Mouse (Mus musculus) stomach, embryonic 15.5 days (tissue): ENCODE measurements at regions not wholly inside any gene's neighbourhood (a gene's known extent, or its start where the extent isn't known, plus 50 kb on each side); places are given as distances from the start of the nearest gene placed in this dataset.

ENCODE experiments used
- ATAC-seq: fragments of 200-750 bp; cut with Nextera tagmentation; 2 replicates; pipeline ENCODE4 v1.8.0; 2017; ENCODE audit warnings: low read depth, moderate number of reproducible peaks, moderate TSS enrichment; ENCODE audit not compliant: insufficient read depth, low FRiP score
- H3K27ac ChIP-seq: fragments of 300-500 bp; sonication (generic); 2 replicates; pipeline ENCODE4 v1.5.1; 2015; ENCODE audit warnings: mild to moderate bottlenecking, inconsistent platforms
- H3K27me3 ChIP-seq: fragments of 300-500 bp; sonication (generic); replicated peaks from 2 replicates; pipeline ENCODE4 v1.6.1; 2015; ENCODE audit warnings: inconsistent platforms
- H3K36me3 ChIP-seq: fragments of 300-500 bp; sonication (generic); 2 replicates; pipeline ENCODE4 v1.6.1; 2015; ENCODE audit warnings: inconsistent platforms
- H3K4me1 ChIP-seq: fragments of 300-500 bp; sonication (generic); 2 replicates; pipeline ENCODE4 v1.6.1; 2015; ENCODE audit warnings: inconsistent platforms
- H3K4me2 ChIP-seq: fragments of 300-500 bp; sonication (generic); 2 replicates; pipeline ENCODE4 v1.6.1; 2015; ENCODE audit warnings: mild to moderate bottlenecking, inconsistent platforms
- H3K4me3 ChIP-seq: fragments of 300-500 bp; sonication (generic); replicated peaks from 2 replicates; pipeline ENCODE4 v1.5.1; 2015; ENCODE audit warnings: inconsistent platforms
- H3K9ac ChIP-seq: fragments of 300-500 bp; sonication (generic); 2 replicates; pipeline ENCODE4 v1.6.1; 2015; ENCODE audit warnings: inconsistent platforms
- H3K9me3 ChIP-seq: fragments of 300-500 bp; sonication (generic); 2 replicates; pipeline ENCODE4 v1.6.1; 2016; ENCODE audit warnings: inconsistent platforms
- WGBS: fragments of 180-500 bp; shearing (Covaris S2); methylation state at CpG from one replicate; pipeline ENCODE4 v1.1.7; 2015; 5-methylcytosine and 5-hydroxymethylcytosine counted together

DNA sequence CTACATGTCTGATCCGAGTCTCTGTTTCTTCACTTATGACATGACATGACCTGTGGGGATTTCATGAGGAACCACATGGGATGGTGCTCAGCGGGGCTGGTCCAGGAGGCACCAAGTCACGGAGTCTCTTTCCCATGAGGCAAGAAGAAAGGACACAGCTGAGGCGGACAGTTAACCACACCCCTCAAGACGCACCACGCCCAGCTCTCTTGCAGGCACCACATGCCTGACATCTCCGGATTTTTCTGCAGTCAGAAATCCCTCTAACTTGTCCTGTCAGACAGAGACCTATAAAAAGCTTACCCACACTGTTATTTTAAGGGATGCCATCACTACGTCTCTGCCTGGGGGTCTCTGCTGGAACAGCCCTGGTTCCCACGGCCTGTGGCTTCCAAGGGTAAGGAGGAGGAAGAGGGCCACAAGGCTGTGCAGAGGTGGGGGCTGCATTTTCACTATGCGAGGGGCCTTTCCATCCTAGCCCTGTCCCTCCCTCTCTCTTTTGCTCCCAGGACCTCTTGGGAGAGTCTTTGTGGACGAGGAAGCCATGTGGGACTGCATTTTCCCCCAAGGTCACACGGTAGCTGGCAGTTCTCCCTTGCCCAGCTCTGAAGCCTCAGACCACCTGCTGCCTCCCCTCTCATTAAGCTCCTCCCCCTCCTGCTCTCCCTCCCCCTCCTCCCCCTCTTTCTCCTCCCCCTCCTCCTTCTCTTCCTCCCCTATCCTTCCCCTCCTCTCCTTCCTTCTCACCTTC is 154.6 kb upstream of the Gm26897 start:
- ATAC-seq, result peak; percentile 44; the same call in 1 of the 2 replicates
- no peaks in the 10 kb centered on the region for H3K36me3 ChIP-seq
- H3K4me1 ChIP-seq, result peaks cover 56% of the 10 kb centered on the region
- no peaks in the 10 kb centered on the region for H3K9me3 ChIP-seq
- peak overlapping the region; percentile 82 for H3K27ac ChIP-seq
- 16% methylated on average over 12 of the region's 12 CpGs for WGBS
- no peak overlapping the region for H3K4me3 ChIP-seq
- H3K27me3 ChIP-seq, result no peaks in the 10 kb centered on the region
- peak overlapping the region; percentile 19; the same call in 1 of the 2 replicates for H3K4me2 ChIP-seq
- no peak overlapping the region for H3K9ac ChIP-seq

- no peak for ATAC-seq
- peak overlapping the region; percentile 30 for H3K4me3 ChIP-seq
- no peaks in the 10 kb centered on the region for H3K36me3 ChIP-seq
- peaks cover 45% of the 10 kb centered on the region for H3K4me1 ChIP-seq
- WGBS, result 7% methylated on average over 31 of the region's 31 CpGs
- no peaks in the 10 kb centered on the region for H3K27me3 ChIP-seq
- no peaks in the 10 kb centered on the region for H3K9me3 ChIP-seq
- H3K9ac ChIP-seq, result no peak overlapping the region; the same call in 1 of the 2 replicates
- peak overlapping the region; percentile 71 for H3K27ac ChIP-seq
- H3K4me2 ChIP-seq, result peak overlapping the region; percentile 60
Measured at GRCm38 (mm10) chr5:111580870-111581771, 152.6 kb upstream of the Gm26897 start.

DNA sequence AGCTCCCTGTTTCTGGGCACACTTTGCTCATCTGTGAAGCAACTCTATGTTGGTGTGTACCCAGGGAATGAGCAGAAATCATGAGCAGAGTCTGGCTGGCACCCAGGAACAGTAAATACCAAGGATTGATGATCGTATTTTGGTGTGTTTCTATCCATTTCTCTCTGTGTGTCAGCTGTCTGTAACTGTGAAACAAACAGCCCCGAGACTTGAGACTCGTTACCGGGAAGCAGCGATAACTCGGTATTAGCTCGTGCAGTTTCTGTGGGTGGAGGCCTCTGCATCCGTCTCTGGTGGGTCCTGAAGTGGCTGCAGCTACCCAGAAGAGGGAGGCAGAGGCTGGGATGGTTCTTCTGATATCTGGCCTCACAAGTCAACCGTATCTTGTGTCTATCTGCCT is 151.7 kb upstream of the Gm26897 start:
- Histone ChIP-seq H3K9me3 (no peaks in the 10 kb centered on the region), H3K4me1 (peaks cover 42% of the 10 kb centered on the region), H3K27me3 (no peaks in the 10 kb centered on the region), H3K4me3 (no peak overlapping the region), H3K4me2 (peak overlapping the region; percentile 60), H3K9ac (no peak overlapping the region; the same call in 1 of the 2 replicates), H3K27ac (no peak overlapping the region), H3K36me3 (no peaks in the 10 kb centered on the region)
- 41% methylated on average over 9 of the region's 9 CpGs for WGBS
- no peak for ATAC-seq

DNA sequence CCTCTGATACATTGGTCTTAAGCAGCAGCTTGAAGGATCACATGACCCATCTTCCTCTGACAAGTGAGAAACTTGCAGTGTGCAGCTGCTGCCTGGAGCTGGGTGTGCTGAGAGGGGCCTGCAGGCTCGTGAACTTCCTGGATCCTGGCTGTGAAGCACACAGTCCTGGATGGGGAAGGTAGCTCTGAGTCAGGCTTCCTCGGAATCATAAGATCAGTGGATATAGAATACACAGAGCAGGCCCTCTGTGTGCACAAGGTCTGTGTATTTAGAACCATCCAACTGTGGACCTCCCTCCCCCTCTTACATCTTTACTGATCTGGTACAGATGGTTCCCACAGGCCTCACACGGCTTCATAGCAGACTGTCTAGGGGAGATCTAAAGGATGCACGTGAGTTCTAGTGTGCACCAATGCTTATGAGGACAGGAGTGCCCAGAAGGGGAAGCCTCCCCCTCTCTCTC is 143.1 kb upstream of the Gm26897 start:
- Histone ChIP-seq H3K9me3 (no peaks in the 10 kb centered on the region), H3K27me3 (no peaks in the 10 kb centered on the region), H3K9ac (no peak overlapping the region), H3K4me1 (0 out of 2 replicates have a peak, but pooled peaks cover 3% of the 10 kb centered on the region), H3K4me2 (no peak overlapping the region), H3K4me3 (no peak overlapping the region), H3K36me3 (no peaks in the 10 kb centered on the region), H3K27ac (peak overlapping the region; percentile 70)
- 8% methylated on average over 4 of the region's 4 CpGs for WGBS
- ATAC-seq, result peak; percentile 74; the same call in 1 of the 2 replicates

DNA sequence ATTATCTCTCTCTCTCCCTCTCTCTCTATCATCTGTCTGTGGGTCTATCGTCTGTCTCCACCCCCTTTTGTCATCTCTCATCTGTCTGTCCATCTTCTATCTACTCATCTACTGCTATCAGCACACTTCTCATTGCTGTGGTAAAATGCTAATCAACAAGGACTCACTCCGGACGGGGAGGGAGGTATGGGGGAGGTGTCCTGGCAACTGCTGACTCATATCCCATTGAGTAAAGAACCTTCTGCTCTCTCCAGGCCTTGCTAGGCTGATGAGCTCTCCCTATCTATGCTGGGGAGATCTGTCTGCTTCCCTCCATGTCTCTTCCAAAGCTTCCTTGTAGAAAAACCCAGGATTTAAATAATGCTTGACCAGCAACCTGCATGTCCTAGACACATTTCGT is 140.9 kb upstream of the Gm26897 start:
- Histone ChIP-seq H3K9me3 (no peaks in the 10 kb centered on the region), H3K36me3 (no peaks in the 10 kb centered on the region), H3K4me2 (no peak overlapping the region), H3K4me1 (0 out of 2 replicates have a peak, but pooled peaks cover 3% of the 10 kb centered on the region), H3K27ac (no peak overlapping the region), H3K9ac (no peak overlapping the region), H3K27me3 (no peaks in the 10 kb centered on the region), H3K4me3 (no peak overlapping the region)
- ATAC-seq, result no peak
- WGBS, result 72% methylated on average over 4 of the region's 4 CpGs

- no peaks in the 10 kb centered on the region for H3K9me3 ChIP-seq
- no peak for ATAC-seq
- H3K4me2 ChIP-seq, result no peak overlapping the region
- H3K4me1 ChIP-seq, result peaks cover 13% of the 10 kb centered on the region; the same call in 1 of the 2 replicates
- no peak overlapping the region for H3K4me3 ChIP-seq
- H3K27ac ChIP-seq, result no peak overlapping the region
- H3K36me3 ChIP-seq, result no peaks in the 10 kb centered on the region
- H3K9ac ChIP-seq, result no peak overlapping the region
- no peaks in the 10 kb centered on the region for H3K27me3 ChIP-seq
- WGBS, result 73% methylated on average over 5 of the region's 5 CpGs
Measured at GRCm38 (mm10) chr5:111594111-111594510, 139.6 kb upstream of the Gm26897 start.

DNA sequence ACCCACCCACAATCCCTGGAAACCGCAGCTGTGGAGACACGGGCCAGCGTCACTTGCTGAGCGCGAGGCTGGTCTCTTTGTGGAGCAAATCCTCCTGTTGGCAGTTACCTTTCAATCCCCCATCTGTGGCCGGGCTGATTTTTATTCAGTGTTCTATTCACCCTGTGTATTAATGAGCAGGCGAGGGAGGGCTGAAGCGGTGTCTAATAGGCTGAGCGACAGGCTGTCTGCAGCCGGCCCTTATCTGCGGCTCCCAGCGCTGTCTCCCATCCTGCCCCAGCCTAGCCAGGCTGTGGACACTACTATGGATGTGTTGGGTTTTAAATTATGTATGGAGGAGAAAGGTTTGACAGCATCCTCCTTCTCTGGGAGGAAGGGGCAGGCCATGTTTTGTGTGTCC is 138.3 kb upstream of the Gm26897 start:
- Histone ChIP-seq H3K4me1 (peaks cover 10% of the 10 kb centered on the region; the same call in 1 of the 2 replicates), H3K36me3 (no peaks in the 10 kb centered on the region)
- ATAC-seq, result no peak

DNA sequence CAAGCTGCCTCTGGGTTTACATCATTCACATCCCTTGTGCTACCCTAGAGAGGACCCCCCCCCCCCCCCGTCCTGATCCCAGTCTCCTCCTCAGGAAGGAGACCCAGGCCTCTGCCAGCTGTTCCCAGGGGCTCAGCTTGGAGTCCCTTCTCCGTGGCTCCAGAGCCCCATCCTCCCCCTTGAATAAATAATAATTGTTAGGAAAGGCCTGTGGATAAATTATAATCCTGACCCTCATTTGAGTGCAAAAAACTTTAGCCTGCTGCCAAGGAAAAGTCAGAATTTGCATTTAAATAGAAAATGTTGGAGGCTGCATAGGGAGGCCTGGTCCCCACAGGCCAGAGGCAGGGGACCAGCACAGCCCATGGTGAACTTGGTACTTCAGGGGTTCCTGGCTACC is 136.0 kb upstream of the Gm26897 start:
- Histone ChIP-seq H3K4me2 (no peak overlapping the region), H3K36me3 (no peaks in the 10 kb centered on the region), H3K9ac (no peak overlapping the region), H3K9me3 (no peaks in the 10 kb centered on the region), H3K27ac (peak overlapping the region; percentile 51; the same call in 1 of the 2 replicates), H3K4me3 (no peak overlapping the region), H3K27me3 (no peaks in the 10 kb centered on the region), H3K4me1 (peaks cover 9% of the 10 kb centered on the region; the same call in 1 of the 2 replicates)
- ATAC-seq, result no peak
- WGBS, result 44% methylated on average over 2 of the region's 2 CpGs

More for the DNA sequence above, 138.3 kb upstream of the Gm26897 start:
- Histone ChIP-seq H3K4me3 (no peak overlapping the region), H3K27ac (no peak overlapping the region), H3K27me3 (no peaks in the 10 kb centered on the region), H3K9me3 (no peaks in the 10 kb centered on the region), H3K9ac (no peak overlapping the region), H3K4me2 (no peak overlapping the region)
- 61% methylated on average over 12 of the region's 12 CpGs for WGBS

GRCm38 (mm10) chr5:111601711-111602521 is 131.8 kb upstream of the Gm26897 start:
- Histone ChIP-seq H3K9ac (no peak overlapping the region), H3K4me3 (no peak overlapping the region), H3K27me3 (no peaks in the 10 kb centered on the region), H3K36me3 (no peaks in the 10 kb centered on the region), H3K27ac (no peak overlapping the region), H3K9me3 (no peaks in the 10 kb centered on the region), H3K4me2 (no peak overlapping the region), H3K4me1 (peaks cover 9% of the 10 kb centered on the region; the same call in 1 of the 2 replicates)
- no peak for ATAC-seq
- 74% methylated on average over 24 of the region's 26 CpGs for WGBS

- no peak overlapping the region for H3K4me2 ChIP-seq
- H3K4me3 ChIP-seq, result no peak overlapping the region
- ATAC-seq, result no peak
- 31% methylated on average over 1 of the region's 1 CpGs for WGBS
- no peaks in the 10 kb centered on the region for H3K36me3 ChIP-seq
- no peak overlapping the region for H3K9ac ChIP-seq
- H3K9me3 ChIP-seq, result no peaks in the 10 kb centered on the region
- H3K27me3 ChIP-seq, result no peaks in the 10 kb centered on the region
- no peak overlapping the region for H3K27ac ChIP-seq
- peaks cover 5% of the 10 kb centered on the region; the same call in 1 of the 2 replicates for H3K4me1 ChIP-seq
Measured at GRCm38 (mm10) chr5:111613687-111614086, 120.0 kb upstream of the Gm26897 start.

- peak overlapping the region; percentile 65 for H3K27ac ChIP-seq
- no peak overlapping the region for H3K9ac ChIP-seq
- no peaks in the 10 kb centered on the region for H3K36me3 ChIP-seq
- WGBS, result 28% methylated on average over 9 of the region's 9 CpGs
- H3K4me2 ChIP-seq, result no peak overlapping the region
- peak; percentile 77 for ATAC-seq
- no peaks in the 10 kb centered on the region for H3K27me3 ChIP-seq
- H3K4me1 ChIP-seq, result no peaks in the 10 kb centered on the region
- H3K9me3 ChIP-seq, result no peaks in the 10 kb centered on the region
- no peak overlapping the region for H3K4me3 ChIP-seq
Measured at GRCm38 (mm10) chr5:111619974-111620373, 113.8 kb upstream of the Gm26897 start.
